Mouse (Mus musculus): Measurements from ENCODE around the gene Trp53rka. TPM values are rescaled to one million over a fixed set of nuclear protein-coding genes. Genes with fewer than 3 reads are reported as not detected.

Trp53rka gene
- polyA plus RNA-seq, 1 experiment = 0.97 TPM

- Histone ChIP-seq H3K9me3 (ENCODE audit: control insufficient read depth, low read length) (no peaks in the 10 kb centered on the region), H3K36me3 (ENCODE audit: control insufficient read depth) (peaks cover 23% of the 10 kb centered on the region), H3K27me3 (ENCODE audit: control insufficient read depth) (no peaks in the 10 kb centered on the region), H3K4me3 (replicated peaks) (no peak overlapping the region), H3K4me1 (ENCODE audit: control insufficient read depth) (peaks cover 4% of the 10 kb centered on the region; the same call in 1 of the 2 replicates)
- no peak for TF ChIP-seq GATA1 (IDR thresholded peaks at IDR 0.05; ENCODE audit: low read length)
Observed at GRCm38 (mm10) chr2:165486881-165487535, 6.1 kb downstream of the Trp53rka start.

- Histone ChIP-seq H3K27me3 (ENCODE audit: control insufficient read depth) (no peaks in the 10 kb centered on the region), H3K36me3 (ENCODE audit: control insufficient read depth) (peaks cover 23% of the 10 kb centered on the region), H3K4me3 (replicated peaks) (no peak overlapping the region), H3K9me3 (ENCODE audit: control insufficient read depth, low read length) (no peaks in the 10 kb centered on the region), H3K4me1 (ENCODE audit: control insufficient read depth) (peaks cover 2% of the 10 kb centered on the region; the same call in 1 of the 2 replicates)
- TF ChIP-seq TAL1 (IDR thresholded peaks at IDR 0.05; ENCODE audit: low read length) = no peak
- no peak for TF ChIP-seq GATA1 (IDR thresholded peaks at IDR 0.05; ENCODE audit: low read length)
Observed at GRCm38 (mm10) chr2:165486401-165486800, 6.7 kb downstream of the Trp53rka start.

- no peak for TF ChIP-seq GATA1 (IDR thresholded peaks at IDR 0.05; ENCODE audit: low read length)
- peaks cover 22% of the 10 kb centered on the region for H3K36me3 ChIP-seq (ENCODE audit: control insufficient read depth)
- no peaks in the 10 kb centered on the region for H3K27me3 ChIP-seq (ENCODE audit: control insufficient read depth)
- no peaks in the 10 kb centered on the region for H3K9me3 ChIP-seq (ENCODE audit: control insufficient read depth, low read length)
- peaks cover 2% of the 10 kb centered on the region; the same call in 1 of the 2 replicates for H3K4me1 ChIP-seq (ENCODE audit: control insufficient read depth)
- H3K4me3 ChIP-seq (replicated peaks) = no peak overlapping the region
Observed at GRCm38 (mm10) chr2:165485826-165486225, 7.3 kb downstream of the Trp53rka start.

GRCm38 (mm10) chr2:165484152-165484551 is 9.0 kb downstream of the Trp53rka start:
- peaks cover 7% of the 10 kb centered on the region; the same call in 1 of the 2 replicates for H3K36me3 ChIP-seq (ENCODE audit: control insufficient read depth)
- H3K27me3 ChIP-seq (ENCODE audit: control insufficient read depth) = no peaks in the 10 kb centered on the region
- no peaks in the 10 kb centered on the region for H3K9me3 ChIP-seq (ENCODE audit: control insufficient read depth, low read length)
- peaks cover 2% of the 10 kb centered on the region; the same call in 1 of the 2 replicates for H3K4me1 ChIP-seq (ENCODE audit: control insufficient read depth)
- TF ChIP-seq TAL1 (IDR thresholded peaks at IDR 0.05; ENCODE audit: low read length) (no peak), GATA1 (IDR thresholded peaks at IDR 0.05; ENCODE audit: low read length) (no peak)
- no peak overlapping the region for H3K4me3 ChIP-seq (replicated peaks)

- Histone ChIP-seq H3K4me1 (ENCODE audit: control insufficient read depth) (peaks cover 2% of the 10 kb centered on the region; the same call in 1 of the 2 replicates), H3K27me3 (ENCODE audit: control insufficient read depth) (no peaks in the 10 kb centered on the region), H3K4me3 (replicated peaks) (no peak overlapping the region), H3K9me3 (ENCODE audit: control insufficient read depth, low read length) (no peaks in the 10 kb centered on the region), H3K36me3 (ENCODE audit: control insufficient read depth) (no peaks in the 10 kb centered on the region)
- no peak for TF ChIP-seq GATA1 (IDR thresholded peaks at IDR 0.05; ENCODE audit: low read length)
- TF ChIP-seq TAL1 (IDR thresholded peaks at IDR 0.05; ENCODE audit: low read length) = no peak
Observed at GRCm38 (mm10) chr2:165482003-165482402, 11.1 kb downstream of the Trp53rka start.

- Histone ChIP-seq H3K36me3 (ENCODE audit: control insufficient read depth) (no peaks in the 10 kb centered on the region), H3K4me1 (ENCODE audit: control insufficient read depth) (no peaks in the 10 kb centered on the region), H3K9me3 (ENCODE audit: control insufficient read depth, low read length) (no peaks in the 10 kb centered on the region), H3K4me3 (replicated peaks) (no peak overlapping the region), H3K27me3 (ENCODE audit: control insufficient read depth) (peaks cover 9% of the 10 kb centered on the region)
- TF ChIP-seq TAL1 (IDR thresholded peaks at IDR 0.05; ENCODE audit: low read length) (no peak), GATA1 (IDR thresholded peaks at IDR 0.05; ENCODE audit: low read length) (no peak)
Observed at GRCm38 (mm10) chr2:165475850-165476249, 17.3 kb downstream of the Trp53rka start.

- H3K4me3 ChIP-seq (replicated peaks) = no peak overlapping the region
- no peaks in the 10 kb centered on the region for H3K9me3 ChIP-seq (ENCODE audit: control insufficient read depth, low read length)
- no peaks in the 10 kb centered on the region for H3K36me3 ChIP-seq (ENCODE audit: control insufficient read depth)
- no peak for TF ChIP-seq GATA1 (IDR thresholded peaks at IDR 0.05; ENCODE audit: low read length)
- TF ChIP-seq TAL1 (IDR thresholded peaks at IDR 0.05; ENCODE audit: low read length) = no peak
- no peaks in the 10 kb centered on the region for H3K4me1 ChIP-seq (ENCODE audit: control insufficient read depth)
- H3K27me3 ChIP-seq (ENCODE audit: control insufficient read depth) = peaks cover 9% of the 10 kb centered on the region
Observed at GRCm38 (mm10) chr2:165475412-165475811, 17.7 kb downstream of the Trp53rka start.

- H3K27me3 ChIP-seq (ENCODE audit: control insufficient read depth) = peaks cover 9% of the 10 kb centered on the region
- TF ChIP-seq GATA1 (IDR thresholded peaks at IDR 0.05; ENCODE audit: low read length) (no peak), TAL1 (IDR thresholded peaks at IDR 0.05; ENCODE audit: low read length) (no peak)
- H3K36me3 ChIP-seq (ENCODE audit: control insufficient read depth) = no peaks in the 10 kb centered on the region
- no peaks in the 10 kb centered on the region for H3K4me1 ChIP-seq (ENCODE audit: control insufficient read depth)
- no peaks in the 10 kb centered on the region for H3K9me3 ChIP-seq (ENCODE audit: control insufficient read depth, low read length)
- peak within 1 kb of the TSS; percentile 40 for H3K4me3 ChIP-seq (replicated peaks)
Observed at GRCm38 (mm10) chr2:165473003-165473402, 20.1 kb downstream of the Trp53rka start, which contains the start of gene Slc13a3. TSS of gene Slc13a3 (minus strand) at chr2:165473230.

GRCm38 (mm10) chr2:165471943-165472342 is 21.2 kb downstream of the Trp53rka start:
- Histone ChIP-seq H3K36me3 (ENCODE audit: control insufficient read depth) (no peaks in the 10 kb centered on the region), H3K9me3 (ENCODE audit: control insufficient read depth, low read length) (no peaks in the 10 kb centered on the region), H3K27me3 (ENCODE audit: control insufficient read depth) (peaks cover 9% of the 10 kb centered on the region), H3K4me1 (ENCODE audit: control insufficient read depth) (no peaks in the 10 kb centered on the region), H3K4me3 (replicated peaks) (no peak overlapping the region)
- TF ChIP-seq GATA1 (IDR thresholded peaks at IDR 0.05; ENCODE audit: low read length) (no peak), TAL1 (IDR thresholded peaks at IDR 0.05; ENCODE audit: low read length) (no peak)

Data from erythroblast, embryonic 14.5 days (primary cell).